Mouse (Mus musculus) embryonic facial prominence, embryonic 10.5 days (tissue): ENCODE results near the gene Rex1bd. TPM values are rescaled to one million over a fixed set of nuclear protein-coding genes. Genes with fewer than 3 reads are reported as not detected.
A peak's percentile ranks its signal among the peaks of the same experiment; 100 is the strongest.

Source experiments
- DNase-seq: peaks from one replicate; pipeline ENCODE4 v3.0.0-alpha.2; 2017; ENCODE audit warnings: low spot score
- H3K27ac ChIP-seq: fragments of 300-500 bp; sonication (generic); replicated peaks from 2 replicates; pipeline ENCODE4 v1.5.1; 2016; ENCODE audit warnings: mild to moderate bottlenecking
- H3K27me3 ChIP-seq: fragments of 300-500 bp; sonication (generic); replicated peaks from 2 replicates; pipeline ENCODE4 v1.6.1; 2016; ENCODE audit warnings: low read depth, mild to moderate bottlenecking; ENCODE audit not compliant: poor library complexity, severe bottlenecking
- H3K36me3 ChIP-seq: fragments of 300-500 bp; sonication (generic); replicated peaks from 2 replicates; pipeline ENCODE4 v1.6.1; 2016; ENCODE audit warnings: mild to moderate bottlenecking, moderate library complexity
- H3K4me1 ChIP-seq: fragments of 300-500 bp; sonication (generic); 2 replicates; pipeline ENCODE4 v1.6.1; 2016
- H3K4me3 ChIP-seq: fragments of 300-500 bp; sonication (generic); 2 replicates; pipeline ENCODE4 v1.5.1; 2016; ENCODE audit warnings: mild to moderate bottlenecking, moderate library complexity
- H3K9me3 ChIP-seq: fragments of 300-500 bp; sonication (generic); 2 replicates; pipeline ENCODE4 v1.6.1; 2016; ENCODE audit warnings: mild to moderate bottlenecking
- WGBS: fragments of 180-500 bp; shearing (Covaris S2); methylation state at CpG from one replicate; pipeline ENCODE4 v1.1.7; 2016; 5-methylcytosine and 5-hydroxymethylcytosine counted together
- polyA plus RNA-seq: library from polyadenylated mRNA; unstranded; fragments of >200 nt; fragmentation: Nextera tagmentation; extraction: Ambion mirVana; gene quantifications from 2 replicates; pipeline ENCODE4 v1.2.1, GENCODE M21; 2016

Rex1bd gene
- polyA plus RNA-seq, 1 experiment from 2014 or later: 138 TPM

DNA sequence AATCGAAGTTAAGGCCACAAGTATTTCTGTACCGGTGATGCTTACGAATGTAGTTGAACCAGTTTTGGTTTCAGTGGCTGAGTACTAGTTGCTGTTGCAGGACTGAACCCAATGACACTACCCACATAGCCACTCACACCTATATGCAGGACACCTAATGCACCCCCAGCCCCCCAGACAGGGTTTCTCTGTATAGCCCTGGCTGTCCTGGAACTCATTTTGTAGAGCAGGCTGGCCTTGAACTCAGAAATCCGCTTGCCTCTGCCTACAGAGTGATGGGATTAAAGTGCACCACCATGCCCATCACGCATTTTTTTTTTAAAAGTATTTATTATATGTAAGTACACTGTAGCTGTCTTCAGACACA is 458 bp upstream of the Rex1bd start:
- Histone ChIP-seq H3K9me3 (no peaks in the 10 kb centered on the region), H3K4me1 (peaks cover 77% of the 10 kb centered on the region), H3K36me3 (peaks cover 47% of the 10 kb centered on the region), H3K27me3 (peaks cover 26% of the 10 kb centered on the region), H3K27ac (0 out of 2 replicates have a peak overlapping the region, but pooled peaks have one; percentile 96), H3K4me3 (peak overlapping the region; percentile 70)
- no peak for DNase-seq
- WGBS: 55% methylated on average over 5 of the region's 5 CpGs

DNA sequence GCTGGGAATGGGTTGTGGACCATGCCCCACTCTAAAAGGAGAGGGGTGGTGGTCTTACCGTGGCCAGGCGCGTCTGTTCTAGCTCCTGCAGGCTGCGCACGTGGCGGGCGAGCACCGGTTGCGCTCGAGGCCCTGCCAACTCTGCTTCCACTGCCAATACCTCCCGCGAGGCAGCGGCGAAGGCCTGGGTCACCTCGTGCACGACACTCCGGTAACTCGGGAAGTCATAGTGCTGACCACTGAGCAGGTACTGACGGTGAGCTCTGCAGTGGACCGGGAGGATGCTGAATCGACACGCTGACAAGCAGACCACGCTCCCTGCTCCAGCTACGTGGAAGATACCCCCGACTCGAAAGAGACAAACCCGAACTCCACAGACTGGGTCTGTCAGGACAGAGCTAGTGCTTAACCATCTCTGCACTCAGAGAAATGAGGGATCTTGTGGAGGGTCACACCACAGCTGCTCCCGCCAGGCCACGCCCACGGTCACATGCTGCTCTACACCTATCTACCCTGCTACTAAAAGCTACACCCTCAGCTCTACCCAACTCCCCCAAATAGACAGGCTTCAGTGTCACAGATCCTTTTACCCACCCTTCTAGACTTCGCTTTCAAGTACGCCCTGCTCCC is 739 bp downstream of the Rex1bd start:
- H3K4me1 ChIP-seq: peaks cover 79% of the 10 kb centered on the region
- H3K27me3 ChIP-seq: peaks cover 38% of the 10 kb centered on the region
- WGBS: 36% methylated on average over 32 of the region's 32 CpGs
- DNase-seq: no peak
- peak overlapping the region; percentile 96 for H3K27ac ChIP-seq
- no peaks in the 10 kb centered on the region for H3K9me3 ChIP-seq
- peaks cover 46% of the 10 kb centered on the region for H3K36me3 ChIP-seq
- peak overlapping the region; percentile 70 for H3K4me3 ChIP-seq

DNA sequence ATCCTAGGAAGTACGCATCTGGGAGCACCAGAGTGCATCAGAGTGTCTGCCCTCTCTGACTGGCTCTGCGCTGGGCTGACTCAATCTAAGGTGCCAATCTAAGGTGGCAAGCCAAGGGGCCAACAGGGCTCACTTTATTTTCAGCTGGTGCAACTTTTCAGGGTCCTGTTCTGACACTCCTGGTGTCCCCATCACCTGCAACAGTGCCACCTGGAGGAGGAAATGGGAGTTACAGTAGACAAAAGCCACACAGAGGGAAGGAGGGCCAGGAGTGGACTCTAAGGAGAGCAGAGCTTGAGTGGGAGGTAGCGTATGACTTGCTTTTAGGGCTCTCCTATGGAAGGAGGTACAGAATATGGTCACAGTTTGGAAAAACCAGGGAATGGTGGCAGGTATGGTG is 1.7 kb downstream of the Rex1bd start:
- Histone ChIP-seq H3K36me3 (peaks cover 54% of the 10 kb centered on the region), H3K9me3 (no peaks in the 10 kb centered on the region), H3K27me3 (peaks cover 47% of the 10 kb centered on the region), H3K4me1 (peaks cover 89% of the 10 kb centered on the region), H3K4me3 (peak overlapping the region; percentile 70), H3K27ac (peak overlapping the region; percentile 67)
- peak; percentile 82 for DNase-seq
- WGBS: 67% methylated on average over 3 of the region's 3 CpGs

DNA sequence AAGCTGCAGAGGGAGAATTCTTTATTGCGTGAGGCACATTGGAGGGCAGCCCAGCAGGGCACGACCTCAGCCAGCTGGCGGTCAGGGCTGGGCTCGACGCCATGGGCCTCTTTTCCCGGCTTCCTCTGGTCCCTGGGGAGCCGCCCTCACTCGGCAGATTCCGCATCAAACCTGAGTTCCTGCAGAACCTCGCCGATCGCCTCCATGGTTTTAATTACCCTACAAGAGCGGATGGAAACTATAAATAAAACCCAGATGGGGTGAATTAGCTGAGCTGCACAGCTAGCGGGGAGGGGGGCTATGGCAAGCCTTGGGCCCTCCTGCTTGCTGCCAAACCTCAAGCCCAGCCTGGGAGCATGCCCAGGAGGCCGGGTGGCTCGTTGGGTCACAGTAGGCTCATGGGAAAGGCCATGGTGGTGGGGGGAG is 2.2 kb downstream of the Rex1bd start:
- Histone ChIP-seq H3K4me1 (peaks cover 91% of the 10 kb centered on the region), H3K36me3 (peaks cover 57% of the 10 kb centered on the region), H3K9me3 (no peaks in the 10 kb centered on the region), H3K4me3 (peak overlapping the region; percentile 70), H3K27me3 (peaks cover 53% of the 10 kb centered on the region), H3K27ac (peak overlapping the region; percentile 67)
- peak; percentile 91 for DNase-seq
- 34% methylated on average over 16 of the region's 16 CpGs for WGBS

DNA sequence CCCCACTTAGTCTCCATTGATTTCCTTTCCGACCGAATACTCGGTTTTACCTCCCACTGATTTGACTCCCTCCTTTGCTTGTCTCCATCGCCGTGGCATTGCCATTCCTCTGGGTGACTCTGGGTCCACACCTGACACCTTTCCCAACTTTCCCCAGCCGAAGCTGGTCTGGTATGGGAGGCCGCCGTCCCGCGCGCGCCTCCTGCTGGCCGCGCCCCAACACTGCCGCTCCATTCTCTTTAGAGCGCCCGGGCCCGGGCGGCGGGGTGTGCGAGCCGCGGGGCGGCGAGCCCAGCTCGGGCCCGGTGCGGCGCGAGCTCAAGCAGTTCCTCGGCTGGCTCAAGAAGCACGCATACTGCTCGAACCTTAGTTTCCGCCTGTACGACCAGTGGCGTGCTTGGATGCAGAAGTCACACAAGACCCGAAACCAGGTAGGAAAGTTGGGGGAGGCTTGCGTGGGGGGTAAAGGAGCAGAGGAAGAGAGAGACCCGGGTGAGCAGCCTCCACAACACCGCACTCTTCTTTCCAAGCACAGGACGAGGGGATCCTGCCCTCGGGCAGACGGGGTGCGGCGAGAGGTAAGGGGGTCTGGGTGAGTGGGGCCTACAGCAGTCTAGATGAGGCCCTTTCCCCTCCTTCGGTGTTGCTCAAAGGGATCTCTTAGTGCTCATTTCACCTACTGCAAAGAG is 3.3 kb downstream of the Rex1bd start:
- peaks cover 64% of the 10 kb centered on the region for H3K27me3 ChIP-seq
- WGBS: 9% methylated on average over 46 of the region's 46 CpGs
- H3K4me1 ChIP-seq: peaks cover 90% of the 10 kb centered on the region
- DNase-seq: peak; percentile 85
- no peaks in the 10 kb centered on the region for H3K9me3 ChIP-seq
- H3K27ac ChIP-seq: peak overlapping the region; percentile 67
- H3K36me3 ChIP-seq: peaks cover 56% of the 10 kb centered on the region
- peak overlapping the region; percentile 70 for H3K4me3 ChIP-seq

DNA sequence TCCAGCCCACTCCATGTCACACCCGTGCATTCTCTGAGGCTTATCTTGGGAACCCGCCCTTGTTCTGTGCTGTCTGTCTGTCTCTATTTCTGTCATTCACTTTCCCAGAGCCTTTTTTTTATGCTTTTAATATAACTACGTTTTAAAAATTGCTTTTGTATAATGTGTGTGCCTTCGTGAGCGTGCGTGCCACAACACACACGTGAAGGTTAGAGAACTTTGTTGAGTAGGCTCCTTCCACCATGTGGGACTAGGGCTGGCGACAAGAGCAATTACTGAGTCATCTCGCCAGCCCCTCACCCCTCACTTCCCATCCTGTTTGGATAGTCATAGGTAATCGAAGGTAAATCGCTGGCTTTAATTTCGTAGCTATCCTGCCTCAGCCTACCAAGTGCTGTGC is 4.0 kb downstream of the Rex1bd start:
- 0 out of 2 replicates have a peak overlapping the region, but pooled peaks have one; percentile 17 for H3K4me3 ChIP-seq
- DNase-seq: no peak
- H3K27me3 ChIP-seq: peaks cover 70% of the 10 kb centered on the region
- H3K4me1 ChIP-seq: peaks cover 85% of the 10 kb centered on the region
- 0 out of 2 replicates have a peak overlapping the region, but pooled peaks have one; percentile 65 for H3K27ac ChIP-seq
- H3K36me3 ChIP-seq: peaks cover 49% of the 10 kb centered on the region
- no peaks in the 10 kb centered on the region for H3K9me3 ChIP-seq
- WGBS: 30% methylated on average over 12 of the region's 12 CpGs

DNA sequence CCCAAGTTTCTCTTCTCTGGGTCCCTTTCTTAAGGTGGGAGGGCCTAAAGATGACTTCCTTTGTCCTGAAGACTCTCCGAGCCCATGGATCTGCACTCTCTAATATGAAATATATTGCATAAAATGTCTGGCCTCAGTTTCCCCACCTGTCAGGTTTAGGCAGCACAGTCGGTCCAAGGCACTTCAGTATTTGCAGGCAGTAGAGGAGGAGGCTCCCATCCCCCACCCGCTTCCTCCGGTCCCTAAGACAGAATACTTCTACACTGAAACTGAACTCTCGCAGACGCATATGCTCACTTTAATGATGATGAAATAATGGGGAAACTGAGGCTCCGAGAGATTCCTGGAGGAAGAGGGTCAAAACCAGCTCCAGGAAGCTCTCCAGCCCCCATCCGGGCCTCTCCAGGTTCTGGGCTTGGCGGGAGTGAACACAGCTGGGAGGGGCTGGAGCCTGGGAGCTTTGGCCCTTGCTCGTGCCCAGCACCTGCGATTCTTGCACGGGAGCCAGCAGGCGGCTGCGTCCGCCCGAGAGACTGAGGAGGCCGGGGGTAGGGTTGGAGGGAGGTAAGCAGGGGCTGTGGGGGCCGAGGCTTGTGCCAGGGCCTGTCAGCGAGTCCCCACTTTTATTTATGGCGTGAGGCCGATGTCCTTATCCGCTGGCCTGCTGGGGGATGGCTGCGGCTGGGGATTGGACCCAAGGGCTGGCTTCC is 4.6 kb downstream of the Rex1bd start:
- WGBS: 13% methylated on average over 23 of the region's 23 CpGs
- Histone ChIP-seq H3K27ac (peak overlapping the region; percentile 65; the same call in 1 of the 2 replicates), H3K4me3 (peak overlapping the region; percentile 37), H3K27me3 (peaks cover 76% of the 10 kb centered on the region), H3K9me3 (no peaks in the 10 kb centered on the region), H3K36me3 (peaks cover 48% of the 10 kb centered on the region), H3K4me1 (peaks cover 83% of the 10 kb centered on the region)
- DNase-seq: peak; percentile 56

DNA sequence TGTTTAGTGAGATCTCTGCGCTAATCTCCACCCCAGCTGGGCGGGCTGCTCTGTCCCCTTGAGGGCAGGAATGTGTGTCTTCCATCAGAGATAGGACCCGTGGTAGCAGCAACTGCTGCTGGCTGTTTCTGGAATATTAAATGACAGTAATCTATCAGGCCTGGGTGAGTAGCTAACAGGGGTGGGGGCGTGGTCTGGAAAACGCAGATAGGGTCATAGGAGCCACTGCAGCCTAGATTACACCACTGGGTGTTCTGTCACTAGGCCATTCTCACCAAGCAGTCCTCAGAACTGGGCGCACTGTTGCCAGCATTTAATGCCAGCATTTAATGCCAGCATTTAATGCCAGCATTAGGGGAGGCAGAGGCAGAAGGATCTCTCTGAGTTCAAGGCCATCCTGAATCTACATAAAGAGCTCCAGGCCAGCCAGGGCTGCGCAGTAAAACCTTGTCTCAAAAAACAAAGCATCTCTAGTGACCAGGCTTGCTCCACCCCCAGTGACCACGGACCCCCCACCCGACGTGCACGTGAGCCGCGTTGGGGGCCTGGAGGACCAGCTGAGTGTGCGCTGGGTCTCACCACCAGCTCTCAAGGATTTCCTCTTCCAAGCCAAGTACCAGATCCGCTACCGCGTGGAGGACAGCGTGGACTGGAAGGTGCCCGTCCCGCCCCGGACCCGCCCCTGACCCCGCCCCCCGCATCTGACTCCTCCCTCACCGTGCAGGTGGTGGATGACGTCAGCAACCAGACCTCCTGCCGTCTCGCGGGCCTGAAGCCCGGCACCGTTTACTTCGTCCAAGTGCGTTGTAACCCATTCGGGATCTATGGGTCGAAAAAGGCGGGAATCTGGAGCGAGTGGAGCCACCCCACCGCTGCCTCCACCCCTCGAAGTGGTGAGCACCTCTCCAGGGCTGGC is 5.9 kb downstream of the Rex1bd start:
- H3K9me3 ChIP-seq: no peaks in the 10 kb centered on the region
- peak; percentile 60 for DNase-seq
- peaks cover 89% of the 10 kb centered on the region for H3K27me3 ChIP-seq
- peaks cover 79% of the 10 kb centered on the region for H3K4me1 ChIP-seq
- peak overlapping the region; percentile 45 for H3K4me3 ChIP-seq
- WGBS: 10% methylated on average over 39 of the region's 39 CpGs
- H3K36me3 ChIP-seq: peaks cover 50% of the 10 kb centered on the region
- no peak overlapping the region; the same call in none of the 2 replicates for H3K27ac ChIP-seq

DNA sequence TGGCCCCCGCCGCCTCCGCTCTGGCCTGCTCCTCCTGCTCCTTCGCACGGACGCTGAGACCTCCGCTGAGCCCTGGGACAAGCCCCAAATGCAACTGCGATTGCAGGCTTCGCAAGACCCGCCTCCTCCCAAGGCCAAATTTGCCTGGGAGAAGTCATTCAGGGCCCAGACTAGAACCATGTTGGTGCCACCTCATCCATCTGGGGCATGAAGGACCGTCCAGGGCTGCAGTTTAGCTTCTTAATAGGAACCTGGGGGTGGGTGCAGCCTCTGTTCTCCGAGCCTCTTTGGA is 10.8 kb downstream of the Rex1bd start:
- H3K4me1 ChIP-seq: peaks cover 79% of the 10 kb centered on the region
- peak overlapping the region; percentile 87 for H3K27ac ChIP-seq
- peak overlapping the region; percentile 73 for H3K4me3 ChIP-seq
- 7% methylated on average over 12 of the region's 12 CpGs for WGBS
- H3K9me3 ChIP-seq: no peaks in the 10 kb centered on the region
- peaks cover 31% of the 10 kb centered on the region for H3K36me3 ChIP-seq
- no peak for DNase-seq
- H3K27me3 ChIP-seq: peaks cover 100% of the 10 kb centered on the region

DNA sequence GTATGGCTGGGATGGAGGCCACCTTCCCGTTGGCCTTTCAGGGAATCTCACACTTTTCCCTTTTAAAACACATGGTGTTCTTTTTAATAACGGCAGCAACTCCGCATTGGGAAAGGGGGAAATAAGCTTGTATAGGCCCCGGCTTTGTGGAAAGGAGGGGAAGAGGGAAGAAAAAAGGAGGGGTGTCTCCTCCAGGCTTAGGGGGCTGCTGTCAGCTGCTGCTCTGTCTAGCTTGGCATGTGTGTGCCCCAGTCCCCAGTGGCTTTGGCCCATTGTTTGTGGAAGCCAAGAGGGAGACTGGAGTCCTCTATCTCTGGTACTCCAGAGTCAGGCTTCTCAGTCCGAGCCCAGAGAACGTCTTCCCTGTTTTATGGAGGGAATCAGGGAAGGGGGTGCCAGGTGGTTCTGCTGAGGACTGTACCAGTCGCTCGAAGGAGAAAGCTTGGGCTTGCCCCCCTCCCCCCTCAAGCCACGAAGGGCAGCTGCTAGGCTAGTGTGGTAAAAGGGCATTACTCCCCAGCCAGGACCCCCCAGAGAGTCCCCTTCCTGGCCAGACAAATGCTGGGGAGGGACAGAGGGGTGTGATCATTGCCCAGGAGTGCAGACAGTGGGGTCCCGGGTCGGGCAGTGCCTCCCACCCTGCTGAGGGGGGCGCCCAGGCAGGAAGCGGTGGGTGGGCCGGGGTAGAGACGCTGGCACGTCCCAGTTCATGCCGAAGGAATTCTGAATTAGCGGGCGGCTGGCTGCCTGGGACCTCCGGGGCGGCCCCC is 11.4 kb downstream of the Rex1bd start:
- H3K36me3 ChIP-seq: peaks cover 28% of the 10 kb centered on the region
- peak overlapping the region; percentile 87 for H3K27ac ChIP-seq
- H3K4me3 ChIP-seq: peak overlapping the region; percentile 73
- H3K9me3 ChIP-seq: no peaks in the 10 kb centered on the region
- DNase-seq: peak; percentile 59
- 3% methylated on average over 21 of the region's 21 CpGs for WGBS
- H3K27me3 ChIP-seq: peaks cover 100% of the 10 kb centered on the region
- H3K4me1 ChIP-seq: peaks cover 79% of the 10 kb centered on the region

DNA sequence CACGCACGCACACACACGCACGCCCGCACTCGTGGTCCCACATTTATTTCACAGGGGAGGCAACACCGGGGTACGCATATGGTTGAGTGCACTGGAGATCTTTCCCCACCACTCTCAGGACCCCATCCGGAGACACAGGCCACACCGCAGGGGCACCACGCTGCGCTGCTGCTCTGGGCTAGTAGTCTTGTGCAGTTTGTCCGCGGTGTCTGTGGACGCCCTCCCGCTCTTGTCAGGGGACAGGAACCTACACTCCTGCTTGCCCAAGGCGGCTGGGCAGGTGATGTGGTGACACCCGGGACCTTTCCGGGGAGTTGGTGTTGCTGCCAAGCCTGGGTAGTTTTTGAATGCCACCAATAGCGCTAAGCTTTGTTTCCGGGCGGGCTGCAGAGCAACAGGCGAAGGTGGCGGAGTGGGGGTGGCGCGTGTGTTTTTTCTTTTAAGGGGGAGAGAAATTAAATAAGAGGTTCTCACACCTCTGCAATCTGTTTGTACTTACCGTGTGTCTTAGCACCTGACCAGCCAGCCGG is 12.1 kb downstream of the Rex1bd start:
- peaks cover 21% of the 10 kb centered on the region for H3K36me3 ChIP-seq
- H3K27ac ChIP-seq: peak overlapping the region; percentile 87
- 2% methylated on average over 28 of the region's 28 CpGs for WGBS
- H3K4me3 ChIP-seq: peak overlapping the region; percentile 73
- H3K27me3 ChIP-seq: peaks cover 100% of the 10 kb centered on the region
- no peaks in the 10 kb centered on the region for H3K9me3 ChIP-seq
- H3K4me1 ChIP-seq: peaks cover 79% of the 10 kb centered on the region
- DNase-seq: peak; percentile 60
